Mouse (Mus musculus): ENCODE measurements around the gene Srsf5. TPM values are rescaled to one million over a fixed set of nuclear protein-coding genes. Genes with fewer than 3 reads are reported as not detected.
"Not testable (repeated sequence)": the region's sequence is repeated elsewhere in the genome, so short reads cannot be mapped to it uniquely, and the experiment has no call there.

The Srsf5 gene
- polyA plus RNA-seq, 1 experiment from 2014 or later = 528 TPM

DNA sequence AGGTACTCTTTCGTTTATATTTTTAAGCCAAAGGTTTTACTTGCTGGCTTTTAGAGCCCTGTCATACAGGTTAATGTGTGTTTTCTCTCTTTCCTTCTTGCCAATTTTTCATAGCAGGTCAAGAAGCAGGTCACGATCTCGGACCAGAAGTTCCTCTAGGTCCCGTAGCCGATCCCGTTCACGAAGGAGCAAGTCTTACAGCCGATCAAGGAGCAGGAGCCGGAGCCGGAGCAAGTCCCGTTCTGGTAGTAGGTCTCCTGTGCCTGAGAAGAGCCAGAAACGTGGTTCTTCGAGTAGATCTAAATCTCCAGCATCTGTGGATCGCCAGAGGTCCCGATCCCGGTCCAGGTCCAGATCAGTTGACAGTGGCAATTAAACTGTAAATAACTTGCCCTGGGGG is 4.3 kb downstream of the Srsf5 start:
- 94% methylated on average over 16 of the region's 16 CpGs for WGBS
- not testable (repeated sequence) for ATAC-seq; H3K27ac ChIP-seq; H3K4me3 ChIP-seq; H3K4me2 ChIP-seq; H3K27me3 ChIP-seq; H3K9me3 ChIP-seq (replicated peaks); H3K9ac ChIP-seq
- Histone ChIP-seq H3K36me3 (ENCODE audit: poor library complexity, severe bottlenecking) (peaks cover 69% of the 10 kb centered on the region), H3K4me1 (peaks cover 19% of the 10 kb centered on the region)

DNA sequence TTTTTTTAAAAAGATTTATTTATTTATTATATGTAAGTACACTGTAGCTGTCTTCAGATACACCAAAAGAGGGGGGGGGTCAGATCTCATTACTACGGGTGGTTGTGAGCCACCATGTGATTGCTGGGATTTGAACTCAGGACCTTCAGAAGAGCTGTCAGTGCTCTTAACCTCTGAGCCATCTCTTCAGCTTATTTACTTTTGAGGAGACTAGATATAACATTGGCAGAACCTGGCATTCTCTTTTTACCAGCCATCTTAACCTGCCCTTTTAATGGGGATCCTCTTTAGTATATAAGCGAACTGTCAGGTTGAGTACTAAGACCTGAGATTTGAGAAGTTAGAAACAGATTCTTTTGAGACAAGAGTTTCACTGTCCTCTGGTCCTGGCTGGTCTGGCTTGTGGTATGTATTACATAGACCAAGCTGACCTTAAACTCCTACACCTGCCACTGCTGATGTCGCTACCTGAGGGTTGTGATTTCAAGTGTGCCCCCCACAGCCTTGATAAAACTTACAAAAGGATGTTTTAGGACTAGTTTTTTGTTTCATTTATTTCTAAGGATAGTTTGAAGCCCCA is 6.4 kb downstream of the Srsf5 start:
- Histone ChIP-seq H3K4me1 (peaks cover 15% of the 10 kb centered on the region), H3K36me3 (ENCODE audit: poor library complexity, severe bottlenecking) (peaks cover 86% of the 10 kb centered on the region), H3K4me2 (no peak overlapping the region), H3K27ac (no peak overlapping the region), H3K9me3 (replicated peaks) (no peaks in the 10 kb centered on the region), H3K27me3 (no peaks in the 10 kb centered on the region), H3K4me3 (no peak overlapping the region), H3K9ac (no peak overlapping the region)
- WGBS = 90% methylated on average over 3 of the region's 3 CpGs
- no peak for ATAC-seq

DNA sequence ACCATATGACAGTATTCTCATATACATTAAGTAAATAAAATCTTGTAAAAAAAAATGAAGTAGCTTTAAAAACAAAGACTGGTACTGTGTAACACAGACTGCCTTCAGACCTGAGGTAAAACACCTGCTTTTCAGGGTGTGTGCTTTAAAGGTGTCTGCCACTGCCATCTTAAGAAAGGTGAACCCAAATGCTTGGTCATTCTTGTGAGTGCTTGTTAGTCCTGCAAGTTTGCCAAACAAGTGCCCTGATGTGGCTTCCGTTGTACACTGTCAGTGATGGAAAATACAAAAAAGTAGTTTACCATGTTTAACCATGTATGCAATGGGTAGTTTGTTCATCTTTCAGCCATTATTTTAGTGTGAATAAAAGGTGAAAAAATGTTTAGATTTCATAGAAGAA is 7.2 kb downstream of the Srsf5 start:
- H3K9me3 ChIP-seq (replicated peaks) = no peaks in the 10 kb centered on the region
- peaks cover 86% of the 10 kb centered on the region for H3K36me3 ChIP-seq (ENCODE audit: poor library complexity, severe bottlenecking)
- peaks cover 10% of the 10 kb centered on the region; the same call in 1 of the 2 replicates for H3K4me1 ChIP-seq
- H3K9ac ChIP-seq = no peak overlapping the region
- 96% methylated on average over 1 of the region's 1 CpGs for WGBS
- no peak for ATAC-seq
- no peak overlapping the region for H3K27ac ChIP-seq
- H3K4me2 ChIP-seq = no peak overlapping the region
- H3K4me3 ChIP-seq = no peak overlapping the region
- no peaks in the 10 kb centered on the region for H3K27me3 ChIP-seq

DNA sequence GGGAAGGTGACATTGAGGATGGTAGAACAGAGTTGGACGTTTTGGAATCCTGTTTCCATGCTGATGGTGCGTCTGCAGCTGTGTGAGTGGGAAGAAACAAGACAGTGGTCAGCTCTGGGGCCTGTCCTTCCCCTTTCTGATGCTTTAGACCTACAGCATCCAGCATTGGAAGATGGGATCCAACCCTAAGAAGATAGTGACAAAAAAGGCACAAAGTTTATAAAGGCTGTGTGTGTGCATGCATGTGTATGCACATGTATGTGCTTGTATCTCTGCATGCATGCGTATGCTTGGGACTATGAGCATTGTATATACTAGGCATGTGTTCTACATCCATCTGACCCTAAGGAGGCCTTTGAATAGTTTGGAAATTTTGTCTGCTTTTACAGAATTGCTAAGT is 10.7 kb downstream of the Srsf5 start:
- ATAC-seq = no peak
- H3K27me3 ChIP-seq = no peaks in the 10 kb centered on the region
- no peaks in the 10 kb centered on the region for H3K9me3 ChIP-seq (replicated peaks)
- no peak overlapping the region for H3K9ac ChIP-seq
- 95% methylated on average over 3 of the region's 3 CpGs for WGBS
- H3K4me1 ChIP-seq = peaks cover 9% of the 10 kb centered on the region; the same call in 1 of the 2 replicates
- no peak overlapping the region for H3K4me3 ChIP-seq
- no peak overlapping the region for H3K27ac ChIP-seq
- peaks cover 82% of the 10 kb centered on the region for H3K36me3 ChIP-seq (ENCODE audit: poor library complexity, severe bottlenecking)
- H3K4me2 ChIP-seq = no peak overlapping the region

DNA sequence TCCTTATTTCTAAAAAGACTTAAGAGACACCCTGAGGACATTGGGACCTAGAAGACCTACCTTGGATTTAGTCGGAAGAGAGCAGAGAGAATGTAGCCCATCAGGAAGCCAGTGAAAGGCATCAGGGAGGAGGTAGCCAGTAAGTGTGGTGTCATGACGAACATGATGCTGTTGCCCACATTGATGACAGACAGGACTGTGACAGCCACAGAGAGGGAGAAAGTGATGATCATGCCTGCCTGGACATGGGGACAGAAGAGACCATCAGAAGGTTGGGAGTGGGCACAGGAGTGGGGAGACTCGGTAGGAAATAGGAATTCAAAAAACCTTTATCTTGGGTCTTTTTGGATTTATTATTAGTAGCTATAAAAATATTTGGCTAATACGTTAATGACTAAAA is 12.7 kb downstream of the Srsf5 start:
- WGBS = 90% methylated on average over 4 of the region's 4 CpGs

DNA sequence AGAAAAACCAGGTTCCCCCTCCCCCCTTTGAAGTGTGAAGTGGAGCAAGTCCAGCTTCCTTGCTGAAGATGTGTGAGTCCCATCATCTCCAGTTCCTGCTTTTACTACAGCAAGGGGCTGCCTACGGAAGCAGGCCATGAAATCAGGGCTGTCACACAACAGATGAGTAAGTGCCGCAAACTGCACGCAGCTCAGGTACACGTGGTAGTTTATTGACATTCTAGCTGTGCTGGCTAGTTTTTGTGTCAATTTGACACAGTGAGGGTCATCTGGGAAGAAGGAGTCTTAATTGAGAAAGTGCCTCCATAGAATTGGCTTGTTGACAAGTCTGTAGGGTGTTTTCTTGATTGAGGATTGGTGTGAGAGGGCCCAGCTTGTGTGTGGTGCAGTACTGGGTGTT is 17.3 kb downstream of the Srsf5 start:
- Histone ChIP-seq H3K36me3 (ENCODE audit: poor library complexity, severe bottlenecking) (peaks cover 23% of the 10 kb centered on the region), H3K9ac (no peak overlapping the region), H3K9me3 (replicated peaks) (no peaks in the 10 kb centered on the region), H3K27me3 (no peaks in the 10 kb centered on the region), H3K27ac (no peak overlapping the region), H3K4me1 (no peaks in the 10 kb centered on the region), H3K4me2 (no peak overlapping the region), H3K4me3 (no peak overlapping the region)
- no peak for ATAC-seq
- 85% methylated on average over 4 of the region's 4 CpGs for WGBS

More for the DNA sequence above, 12.7 kb downstream of the Srsf5 start:
- H3K9ac ChIP-seq = no peak overlapping the region
- ATAC-seq = no peak
- no peak overlapping the region for H3K4me2 ChIP-seq
- peaks cover 67% of the 10 kb centered on the region for H3K36me3 ChIP-seq (ENCODE audit: poor library complexity, severe bottlenecking)
- no peaks in the 10 kb centered on the region for H3K4me1 ChIP-seq
- no peak overlapping the region for H3K27ac ChIP-seq
- H3K27me3 ChIP-seq = no peaks in the 10 kb centered on the region
- no peak overlapping the region for H3K4me3 ChIP-seq
- H3K9me3 ChIP-seq (replicated peaks) = no peaks in the 10 kb centered on the region

DNA sequence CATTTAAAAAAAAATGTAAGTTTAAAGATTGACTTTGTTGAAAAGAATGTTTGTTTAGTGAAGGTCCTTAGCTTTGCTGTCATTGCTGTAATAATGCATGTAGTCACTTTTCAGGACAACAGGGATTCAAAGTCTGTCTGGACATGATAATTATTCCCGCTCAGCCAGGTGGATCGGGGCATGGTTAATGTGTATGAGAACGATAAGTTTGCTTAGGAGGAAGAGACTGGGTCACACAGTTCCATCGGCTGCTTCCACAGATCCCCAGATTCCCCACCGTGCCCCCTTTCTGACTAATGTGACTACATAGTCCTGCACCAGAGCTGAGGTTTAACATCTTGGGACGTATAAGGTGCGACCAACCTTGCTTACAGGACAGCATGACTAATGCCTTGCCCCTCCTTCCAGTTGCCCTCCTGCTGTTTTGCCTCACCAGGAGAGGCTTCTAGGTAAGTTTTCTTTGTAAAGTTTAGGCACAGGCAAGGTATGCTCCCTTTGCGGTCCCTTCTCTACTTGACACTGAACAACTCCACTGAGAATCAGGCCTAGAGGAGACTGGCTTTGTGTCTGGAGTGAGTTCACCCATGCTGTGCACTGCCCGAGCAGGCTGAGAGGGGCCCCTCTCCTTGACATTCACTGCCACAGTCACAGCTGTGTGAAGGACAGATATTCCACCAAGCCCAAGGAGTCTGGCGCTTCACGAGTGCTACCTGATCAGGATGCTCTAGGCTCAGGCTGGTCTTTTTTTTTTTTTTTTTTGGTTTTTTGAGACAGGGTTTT is 20.9 kb downstream of the Srsf5 start:
- WGBS = 81% methylated on average over 11 of the region's 11 CpGs
- ATAC-seq = no peak
- Histone ChIP-seq H3K27ac (no peak overlapping the region), H3K9me3 (replicated peaks) (no peaks in the 10 kb centered on the region), H3K9ac (no peak overlapping the region), H3K36me3 (ENCODE audit: poor library complexity, severe bottlenecking) (peaks cover 4% of the 10 kb centered on the region), H3K4me3 (no peak overlapping the region), H3K27me3 (no peaks in the 10 kb centered on the region), H3K4me1 (no peaks in the 10 kb centered on the region), H3K4me2 (no peak overlapping the region)

DNA sequence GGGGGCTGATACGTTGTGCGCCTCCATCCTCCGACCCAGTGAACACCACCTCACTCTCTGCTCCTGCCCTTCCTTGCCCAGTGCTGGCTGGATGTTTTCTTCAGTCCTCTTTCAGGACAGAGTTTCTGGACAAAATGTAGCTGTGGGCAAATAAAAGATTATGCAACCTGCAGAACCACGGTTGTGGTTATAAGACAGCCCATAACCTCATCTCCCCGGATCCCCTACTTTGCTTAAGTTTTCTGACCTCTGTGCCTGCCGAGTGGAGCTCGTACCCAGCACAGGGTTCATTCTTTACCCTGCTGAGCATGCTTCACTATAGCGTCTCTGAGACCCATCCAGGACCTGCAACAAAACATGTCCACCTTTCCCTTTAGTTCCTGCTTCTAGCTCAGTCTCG is 22.6 kb downstream of the Srsf5 start:
- no peak overlapping the region for H3K4me2 ChIP-seq
- H3K9ac ChIP-seq = no peak overlapping the region
- H3K9me3 ChIP-seq (replicated peaks) = no peaks in the 10 kb centered on the region
- WGBS = 90% methylated on average over 9 of the region's 9 CpGs
- H3K36me3 ChIP-seq (ENCODE audit: poor library complexity, severe bottlenecking) = no peaks in the 10 kb centered on the region
- no peak overlapping the region for H3K4me3 ChIP-seq
- no peak overlapping the region for H3K27ac ChIP-seq
- ATAC-seq = no peak
- H3K4me1 ChIP-seq = peaks cover 7% of the 10 kb centered on the region
- no peaks in the 10 kb centered on the region for H3K27me3 ChIP-seq

DNA sequence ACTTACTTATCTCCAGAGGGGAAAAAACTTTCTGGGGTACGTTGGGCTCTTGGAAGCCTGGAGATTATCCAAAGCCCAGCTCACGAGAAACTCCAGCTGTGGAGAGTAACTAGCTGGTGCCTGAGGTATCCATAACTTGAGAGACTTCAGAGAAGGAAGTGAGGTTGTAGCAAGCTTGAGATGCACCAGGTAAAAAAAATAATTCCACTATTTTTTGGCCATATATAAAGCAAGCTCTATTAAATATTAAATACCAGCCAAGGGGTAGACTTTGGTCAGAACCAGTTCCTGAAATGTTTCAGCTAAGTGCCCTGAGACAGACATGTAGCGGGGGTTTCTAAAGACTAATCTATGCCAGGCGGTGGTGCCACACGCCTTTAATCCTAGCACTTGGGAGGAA is 23.3 kb downstream of the Srsf5 start, which contains the start of gene Slc10a1:
Slc10a1 (minus strand) TSS at position 101 of the 400 bp plus-strand sequence.
- Histone ChIP-seq H3K9ac (no peak within 1 kb of the TSS), H3K4me2 (no peak within 1 kb of the TSS), H3K27ac (no peak within 1 kb of the TSS), H3K4me3 (no peak within 1 kb of the TSS), H3K9me3 (replicated peaks) (no peaks in the 10 kb centered on the region), H3K36me3 (ENCODE audit: poor library complexity, severe bottlenecking) (no peaks in the 10 kb centered on the region), H3K27me3 (no peaks in the 10 kb centered on the region), H3K4me1 (peaks cover 7% of the 10 kb centered on the region)
- ATAC-seq = no peak
- WGBS = 86% methylated on average over 5 of the region's 5 CpGs

DNA sequence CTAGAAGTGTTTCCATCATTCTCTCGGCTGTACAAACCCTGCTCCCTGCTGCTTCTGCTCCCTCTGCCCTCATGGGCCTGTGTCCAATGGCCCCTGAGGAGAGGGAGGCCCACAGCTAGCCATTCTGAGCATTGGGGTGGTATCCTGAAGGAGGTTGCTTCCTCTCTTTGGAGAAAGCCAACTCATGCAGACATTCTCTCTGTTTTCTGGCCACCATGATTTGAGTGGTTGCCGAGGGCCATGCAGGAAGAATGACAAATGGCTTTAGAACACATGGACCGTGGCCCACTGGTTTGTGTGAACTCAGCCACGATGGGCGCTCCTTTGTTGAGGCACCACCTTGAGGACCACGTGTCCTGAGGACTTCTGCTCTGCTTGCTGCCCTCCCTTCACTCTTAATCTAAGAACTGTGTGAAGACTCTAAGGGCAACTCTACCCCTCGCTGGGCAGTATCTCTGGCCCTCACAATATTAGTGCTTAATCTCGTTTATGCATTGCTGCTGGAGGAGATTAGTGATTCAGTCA is 24.9 kb downstream of the Srsf5 start:
- no peaks in the 10 kb centered on the region for H3K27me3 ChIP-seq
- H3K9me3 ChIP-seq (replicated peaks) = no peaks in the 10 kb centered on the region
- no peak overlapping the region for H3K27ac ChIP-seq
- no peak overlapping the region for H3K4me3 ChIP-seq
- H3K4me2 ChIP-seq = no peak overlapping the region
- peaks cover 7% of the 10 kb centered on the region for H3K4me1 ChIP-seq
- ATAC-seq = no peak
- WGBS = 70% methylated on average over 8 of the region's 8 CpGs
- no peak overlapping the region for H3K9ac ChIP-seq
- no peaks in the 10 kb centered on the region for H3K36me3 ChIP-seq (ENCODE audit: poor library complexity, severe bottlenecking)

DNA sequence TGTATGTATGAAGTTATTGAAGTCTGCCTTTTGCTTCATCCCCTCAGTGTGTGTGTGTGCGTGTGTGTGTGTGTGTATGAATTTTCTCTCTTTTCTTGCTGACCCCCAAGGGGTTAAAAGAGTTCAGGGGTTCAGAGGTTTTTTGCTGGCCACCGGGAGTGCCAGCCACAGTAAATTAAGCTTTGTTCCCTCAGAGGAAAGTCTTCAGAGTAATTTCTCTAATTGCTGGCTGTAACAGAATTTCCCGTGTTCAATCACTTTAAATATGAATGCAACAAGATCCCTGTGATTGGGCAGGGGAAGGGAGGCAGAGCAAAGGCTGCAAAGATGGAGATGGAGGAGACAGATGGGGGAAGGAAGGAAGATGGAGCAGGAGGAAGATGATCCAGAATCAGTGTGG is 26.5 kb downstream of the Srsf5 start:
- ATAC-seq = no peak
- Histone ChIP-seq H3K4me1 (peaks cover 7% of the 10 kb centered on the region), H3K9ac (no peak overlapping the region), H3K4me3 (no peak overlapping the region), H3K27ac (no peak overlapping the region), H3K36me3 (ENCODE audit: poor library complexity, severe bottlenecking) (no peaks in the 10 kb centered on the region), H3K27me3 (no peaks in the 10 kb centered on the region), H3K9me3 (replicated peaks) (no peaks in the 10 kb centered on the region), H3K4me2 (no peak overlapping the region)
- WGBS = 20% methylated on average over 3 of the region's 3 CpGs

DNA sequence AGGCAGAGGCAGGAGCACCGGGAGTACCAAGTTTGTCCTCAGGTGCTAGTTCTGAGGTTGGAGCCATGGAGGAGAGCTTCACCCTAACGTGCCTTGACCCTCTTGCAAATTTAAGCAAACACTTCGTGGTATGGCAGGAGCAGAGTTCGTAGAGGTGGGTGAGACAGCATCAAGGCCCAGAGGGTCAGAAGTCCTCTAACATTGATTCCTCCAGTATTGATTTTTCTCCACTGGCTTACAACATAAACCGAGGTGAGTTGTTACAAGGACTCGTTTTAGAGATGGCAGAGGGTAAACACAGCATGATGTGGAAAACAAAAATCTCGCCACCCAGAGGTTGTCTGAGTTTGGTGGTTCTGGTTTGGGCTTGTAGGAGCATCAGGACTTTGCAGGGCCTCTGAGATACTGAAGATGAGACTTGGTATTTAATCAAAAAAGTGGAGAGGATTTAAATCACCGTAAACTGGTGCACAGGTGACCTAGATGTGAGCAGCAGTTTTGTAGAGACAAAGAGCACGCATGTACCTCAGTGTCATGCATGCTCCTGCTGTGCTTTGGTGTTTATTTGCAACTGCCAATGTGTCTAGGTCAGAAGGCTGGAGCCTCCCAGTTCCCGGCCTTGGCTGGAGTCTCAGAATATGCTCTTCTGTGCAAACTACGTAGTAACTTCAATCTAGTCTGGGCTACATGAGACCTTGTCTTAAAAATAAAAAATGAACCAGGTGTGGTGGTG is 30.8 kb downstream of the Srsf5 start:
- WGBS = 89% methylated on average over 11 of the region's 11 CpGs
- no peak overlapping the region for H3K27ac ChIP-seq
- H3K4me2 ChIP-seq = no peak overlapping the region
- H3K9me3 ChIP-seq (replicated peaks) = no peaks in the 10 kb centered on the region
- no peaks in the 10 kb centered on the region for H3K27me3 ChIP-seq
- peaks cover 7% of the 10 kb centered on the region for H3K4me1 ChIP-seq
- no peak overlapping the region for H3K4me3 ChIP-seq
- no peak overlapping the region for H3K9ac ChIP-seq
- no peaks in the 10 kb centered on the region for H3K36me3 ChIP-seq (ENCODE audit: poor library complexity, severe bottlenecking)
- ATAC-seq = no peak

All from forebrain, embryonic 13.5 days (tissue).